Mouse (Mus musculus) CH12.LX (cell line): Measurements from ENCODE around the gene Acsl5.

Experiments
- CHD1 ChIP-seq: IDR thresholded peaks from 2 replicates; pipeline ENCODE4 v1.6.1; 2012; ENCODE audit warnings: low read depth, low read length, improper control_type of control experiment, inconsistent platforms
- CTCF ChIP-seq, 2 experiments: IDR thresholded peaks in 1 of 2; conservative IDR thresholded peaks in 1 of 2; 2 replicates each; pipeline ENCODE4 v1.5.1; 2011 to 2012; ENCODE audit warnings: low read depth in 2 of 2, low read length in 2 of 2, improper control_type of control experiment in 1 of 2, inconsistent platforms in 1 of 2, mild to moderate bottlenecking in 1 of 2, moderate library complexity in 1 of 2
- ELF1 ChIP-seq: IDR thresholded peaks from 2 replicates; pipeline ENCODE4 v1.6.1; 2014; ENCODE audit warnings: low read depth, mild to moderate bottlenecking, inconsistent platforms, low read length, improper control_type of control experiment
- ETS1 ChIP-seq: conservative IDR thresholded peaks from 2 replicates; pipeline ENCODE4 v1.6.1; 2012; ENCODE audit warnings: low read depth, mild to moderate bottlenecking, inconsistent platforms, low read length, improper control_type of control experiment, moderate library complexity
- POLR2A ChIP-seq: IDR thresholded peaks from 2 replicates; pipeline ENCODE4 v1.6.1; 2011; ENCODE audit warnings: low read depth, mild to moderate bottlenecking, improper control_type of control experiment, low read length
- POLR2AphosphoS2 ChIP-seq: IDR thresholded peaks from 2 replicates; pipeline ENCODE4 v1.6.1; 2011; ENCODE audit warnings: low read depth, low read length, improper control_type of control experiment
- USF1 ChIP-seq: IDR thresholded peaks from 2 replicates; pipeline ENCODE4 v1.6.1; 2014; ENCODE audit warnings: low read depth, mild to moderate bottlenecking, inconsistent platforms, low read length, improper control_type of control experiment
- ZMIZ1 ChIP-seq: IDR thresholded peaks from 2 replicates; pipeline ENCODE4 v1.6.1; 2012; ENCODE audit warnings: low read depth, mild to moderate bottlenecking, inconsistent platforms, low read length, improper control_type of control experiment

GRCm38 (mm10) chr19:55337664-55338063 is 85.9 kb downstream of the Acsl5 start:
- no peak for TF ChIP-seq POLR2A
- TF ChIP-seq POLR2AphosphoS2: no peak
- TF ChIP-seq ZMIZ1: no peak
- TF ChIP-seq CHD1: no peak
- no peak for TF ChIP-seq ELF1
- no peak for TF ChIP-seq CTCF (conservative IDR thresholded peaks at IDR 0.05 in 1 of 2, IDR thresholded peaks at IDR 0.05 in 1 of 2; ENCODE audit: low read depth in 2 of 2, low read length in 2 of 2)
- TF ChIP-seq USF1: no peak
- no peak for TF ChIP-seq ETS1
